Mouse (Mus musculus) CH12.LX (cell line): ENCODE data around the gene Cux1. TPM values are rescaled to one million over a fixed set of nuclear protein-coding genes. Genes with fewer than 3 reads are reported as not detected.
A peak's percentile ranks its signal among the peaks of the same experiment; 100 is the strongest.

Source experiments
- DNase-seq: peaks from one replicate; pipeline ENCODE4 v3.0.0-alpha.2; 2013; ENCODE audit errors: extremely low read depth
- H3K27ac ChIP-seq: 2 replicates; pipeline ENCODE4 v1.5.1; 2012; ENCODE audit warnings: low read depth, mild to moderate bottlenecking, control low read depth, moderate library complexity; ENCODE audit not compliant: insufficient read depth
- H3K27me3 ChIP-seq: replicated peaks from 2 replicates; pipeline ENCODE3; 2012; ENCODE audit warnings: inconsistent platforms
- H3K36me3 ChIP-seq, 2 experiments: replicated peaks in 1 of 2; 2 replicates each; pipeline versions ENCODE3 to v1.6.1; 2012; ENCODE audit warnings: inconsistent platforms in 1 of 2, low read length in 1 of 2, mild to moderate bottlenecking in 1 of 2, mixed read lengths in 1 of 2, moderate library complexity in 1 of 2; ENCODE audit not compliant: control insufficient read depth in 1 of 2, insufficient read depth in 1 of 2
- H3K4me1 ChIP-seq, 2 experiments: 2 replicates each; pipeline ENCODE4 v1.6.1; 2012; ENCODE audit warnings: inconsistent platforms in 1 of 2, moderate library complexity in 1 of 2; ENCODE audit not compliant: insufficient read depth in 2 of 2, control insufficient read depth in 1 of 2
- H3K4me2 ChIP-seq: 2 replicates; pipeline ENCODE4 v1.6.1; 2012; ENCODE audit warnings: low read depth, mild to moderate bottlenecking, control low read depth; ENCODE audit not compliant: poor library complexity, insufficient read depth, severe bottlenecking
- H3K4me3 ChIP-seq, 3 experiments: fragments of 150-350 bp in 1 of 3; sonication (generic) in 1 of 3; replicated peaks in 1 of 3; 2 replicates each; pipeline versions ENCODE3 to v1.5.1; 2011 to 2012; ENCODE audit warnings: low read depth in 2 of 3, low read length in 2 of 3, mild to moderate bottlenecking in 2 of 3, moderate library complexity in 2 of 3, control low read depth in 1 of 3, improper control_type of control experiment in 1 of 3, inconsistent platforms in 1 of 3, mixed read lengths in 1 of 3; ENCODE audit not compliant: poor library complexity in 1 of 3
- H3K79me2 ChIP-seq: replicated peaks from 2 replicates; pipeline ENCODE4 v1.6.1; 2012; ENCODE audit warnings: mild to moderate bottlenecking, moderate library complexity; ENCODE audit not compliant: control insufficient read depth, poor library complexity, insufficient read depth, severe bottlenecking; ENCODE audit errors: extremely low read depth
- H3K9ac ChIP-seq: 2 replicates; pipeline ENCODE4 v1.6.1; 2012; ENCODE audit warnings: low read depth, mild to moderate bottlenecking, control low read depth, moderate library complexity; ENCODE audit not compliant: insufficient read depth
- H3K9me3 ChIP-seq: replicated peaks from 2 replicates; pipeline ENCODE3; 2012; ENCODE audit warnings: low read length, inconsistent platforms, mixed read lengths
- CHD1 ChIP-seq: IDR thresholded peaks from 2 replicates; pipeline ENCODE4 v1.6.1; 2012; ENCODE audit warnings: low read depth, low read length, improper control_type of control experiment, inconsistent platforms
- CHD2 ChIP-seq: IDR thresholded peaks from 2 replicates; pipeline ENCODE4 v1.6.1; 2011; ENCODE audit warnings: low read length, improper control_type of control experiment
- CTCF ChIP-seq, 2 experiments: IDR thresholded peaks in 1 of 2; conservative IDR thresholded peaks in 1 of 2; 2 replicates each; pipeline ENCODE4 v1.5.1; 2011 to 2012; ENCODE audit warnings: low read depth in 2 of 2, low read length in 2 of 2, improper control_type of control experiment in 1 of 2, inconsistent platforms in 1 of 2, mild to moderate bottlenecking in 1 of 2, moderate library complexity in 1 of 2
- EP300 ChIP-seq: IDR thresholded peaks from 2 replicates; pipeline ENCODE4 v1.6.1; 2011; ENCODE audit warnings: low read length, improper control_type of control experiment
- GABPA ChIP-seq: IDR thresholded peaks from 2 replicates; pipeline ENCODE4 v1.6.1; 2012; ENCODE audit warnings: low read depth, low read length, improper control_type of control experiment, inconsistent platforms; ENCODE audit not compliant: insufficient replicate concordance
- JUND ChIP-seq: conservative IDR thresholded peaks from 2 replicates; pipeline ENCODE4 v1.6.1; 2011; ENCODE audit warnings: low read depth, low read length, improper control_type of control experiment
- MAZ ChIP-seq: IDR thresholded peaks from 2 replicates; pipeline ENCODE4 v1.6.1; 2012; ENCODE audit warnings: low read depth, mild to moderate bottlenecking, inconsistent platforms, low read length, improper control_type of control experiment, moderate library complexity
- MXI1 ChIP-seq: IDR thresholded peaks from 2 replicates; pipeline ENCODE4 v1.6.1; 2011; ENCODE audit warnings: mild to moderate bottlenecking, low read depth, low read length, improper control_type of control experiment
- MYC ChIP-seq: IDR thresholded peaks from 2 replicates; pipeline ENCODE4 v1.6.1; 2011; ENCODE audit warnings: low read depth, mild to moderate bottlenecking, improper control_type of control experiment, low read length
- NRF1 ChIP-seq: IDR thresholded peaks from 2 replicates; pipeline ENCODE4 v1.6.1; 2014; ENCODE audit warnings: low read depth, mild to moderate bottlenecking, inconsistent platforms, low read length, improper control_type of control experiment, moderate library complexity
- PAX5 ChIP-seq: IDR thresholded peaks from 2 replicates; pipeline ENCODE4 v1.6.1; 2012; ENCODE audit warnings: low read length, inconsistent platforms, mixed read lengths
- POLR2A ChIP-seq: IDR thresholded peaks from 2 replicates; pipeline ENCODE4 v1.6.1; 2011; ENCODE audit warnings: low read depth, mild to moderate bottlenecking, improper control_type of control experiment, low read length
- RAD21 ChIP-seq: IDR thresholded peaks from 2 replicates; pipeline ENCODE4 v1.6.1; 2011; ENCODE audit warnings: low read depth, mild to moderate bottlenecking, low read length, improper control_type of control experiment, moderate library complexity
- RCOR1 ChIP-seq: conservative IDR thresholded peaks from 2 replicates; pipeline ENCODE4 v1.6.1; 2012; ENCODE audit warnings: low read depth, mild to moderate bottlenecking, inconsistent platforms, low read length, improper control_type of control experiment
- SMC3 ChIP-seq: IDR thresholded peaks from 2 replicates; pipeline ENCODE4 v1.6.1; 2011; ENCODE audit warnings: low read depth, low read length, improper control_type of control experiment
- USF2 ChIP-seq: conservative IDR thresholded peaks from 2 replicates; pipeline ENCODE4 v1.6.1; 2011; ENCODE audit warnings: low read depth, low read length, improper control_type of control experiment
- ZC3H11A ChIP-seq: IDR thresholded peaks from 2 replicates; pipeline ENCODE4 v1.6.1; 2012; ENCODE audit warnings: low read depth, mild to moderate bottlenecking, inconsistent platforms, low read length, improper control_type of control experiment
- ZMIZ1 ChIP-seq: IDR thresholded peaks from 2 replicates; pipeline ENCODE4 v1.6.1; 2012; ENCODE audit warnings: low read depth, mild to moderate bottlenecking, inconsistent platforms, low read length, improper control_type of control experiment
- dilution Hi-C: fragments of 300-500 bp; cut with MboI; formaldehyde crosslinking; loops from 2 replicates; pipeline ENCODE4 v1.14.3; 2020; ENCODE audit warnings: low sequenced_read_pairs; ENCODE audit not compliant: extremely low pct_unique_long_range_greater_than_20kb, extremely low pct_ligation_motif_present
- in situ Hi-C: fragments of 300-500 bp; cut with MboI; formaldehyde crosslinking; loops from 3 replicates; pipeline ENCODE4 v1.14.3; 2019; ENCODE audit warnings: low sequenced_read_pairs, low pct_ligation_motif_present, low pct_unique_long_range_greater_than_20kb, mixed read lengths
- polyA plus RNA-seq: library from polyadenylated mRNA; unstranded; fragments of >175 nt; gene quantifications from 2 replicates; pipeline ENCODE4 v1.2.1, GENCODE M21; 2012; ENCODE audit warnings: low read depth; ENCODE audit not compliant: insufficient read length
- total RNA-seq, 2 experiments: library from RNA; depleted of rRNA; stranded (reverse); fragments of 300-350 nt in 1 of 2; fragments of >200 nt in 1 of 2; gene quantifications; 2 replicates each; pipeline ENCODE4 v1.2.3; 2012 to 2014

Gene Cux1
- total and polyA plus RNA-seq, 3 experiments: 12.4 to 21.9 (median 19.6) TPM

DNA sequence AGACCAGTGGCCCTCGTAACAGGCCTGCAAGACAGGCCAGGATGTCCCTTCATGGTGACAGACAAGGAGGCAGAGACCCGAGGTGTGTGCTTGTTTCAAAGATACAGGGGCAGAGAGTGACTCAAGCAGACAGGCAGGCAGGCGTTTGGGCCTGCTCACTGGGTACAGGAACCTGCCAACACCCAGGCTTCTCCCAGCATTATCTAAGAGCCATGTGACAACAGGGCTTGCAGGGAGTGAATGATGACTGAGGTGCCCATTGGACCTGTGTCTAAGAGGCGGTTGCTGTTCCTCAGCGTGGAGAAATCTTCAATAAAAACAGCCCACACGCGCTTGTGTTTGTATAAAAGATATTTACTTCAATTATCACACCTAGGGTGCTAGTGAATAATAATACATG is 301.2 kb downstream of the Cux1 start:
- H3K9me3 ChIP-seq: no peaks in the 10 kb centered on the region
- H3K4me1 ChIP-seq: peaks cover 10 to 16% of the 10 kb centered on the region in 2 experiments
- no peaks in the 10 kb centered on the region for H3K27me3 ChIP-seq
- H3K79me2 ChIP-seq: no peaks in the 10 kb centered on the region
- in situ Hi-C loops: loop anchor here (25.0 kb wide), 1 partner anchor 396 kb away; no protein-coding TSS in a partner anchor
- no peak overlapping the region for H3K9ac ChIP-seq
- H3K4me2 ChIP-seq: no peak overlapping the region
- no peaks in the 10 kb centered on the region for H3K36me3 ChIP-seq
- no peak overlapping the region for H3K27ac ChIP-seq
- no peak for DNase-seq
- dilution Hi-C loops: no loop called here
- H3K4me3 ChIP-seq: no peak overlapping the region
- TF ChIP-seq ZMIZ1 (no peak), CHD2 (no peak), PAX5 (no peak), MYC (no peak), RCOR1 (no peak), CTCF (conservative IDR thresholded peaks at IDR 0.05 in 1 of 2, IDR thresholded peaks at IDR 0.05 in 1 of 2; ENCODE audit: low read depth in 2 of 2, low read length in 2 of 2) (no peak), JUND (no peak), ZC3H11A (no peak)

DNA sequence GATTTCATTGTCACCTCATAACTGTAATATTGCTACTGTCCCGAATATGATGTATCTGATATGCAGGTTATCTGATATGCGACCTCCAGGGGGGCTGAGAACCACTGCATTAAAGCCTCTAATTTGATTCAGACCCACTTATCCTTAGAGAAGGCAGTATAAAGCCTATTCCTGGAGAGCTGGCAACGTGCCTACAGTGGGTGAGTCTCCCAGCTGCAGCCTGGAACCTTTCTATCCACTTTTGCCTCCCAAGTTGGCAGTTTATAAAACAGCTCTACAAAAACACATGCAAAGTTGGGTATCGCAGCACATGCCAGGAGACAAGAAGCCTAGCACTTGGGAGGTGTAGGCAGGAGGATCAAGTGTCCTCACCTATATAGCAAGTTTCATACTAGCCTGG is 303.9 kb downstream of the Cux1 start:
- in situ Hi-C loops (loop anchor here (25.0 kb wide), 1 partner anchor 399 kb away; no protein-coding TSS in a partner anchor), dilution Hi-C loops (no loop called here)
- Histone ChIP-seq H3K9ac (no peak overlapping the region), H3K79me2 (no peaks in the 10 kb centered on the region), H3K36me3 (no peaks in the 10 kb centered on the region), H3K4me3 (no peak overlapping the region), H3K9me3 (no peaks in the 10 kb centered on the region), H3K27ac (no peak overlapping the region), H3K4me2 (no peak overlapping the region), H3K4me1 (peaks cover 19 to 20% of the 10 kb centered on the region in 2 experiments), H3K27me3 (no peaks in the 10 kb centered on the region)
- DNase-seq: no peak
- TF ChIP-seq PAX5 (no peak), NRF1 (no peak), POLR2A (no peak), EP300 (no peak), MAZ (no peak), MXI1 (no peak)

DNA sequence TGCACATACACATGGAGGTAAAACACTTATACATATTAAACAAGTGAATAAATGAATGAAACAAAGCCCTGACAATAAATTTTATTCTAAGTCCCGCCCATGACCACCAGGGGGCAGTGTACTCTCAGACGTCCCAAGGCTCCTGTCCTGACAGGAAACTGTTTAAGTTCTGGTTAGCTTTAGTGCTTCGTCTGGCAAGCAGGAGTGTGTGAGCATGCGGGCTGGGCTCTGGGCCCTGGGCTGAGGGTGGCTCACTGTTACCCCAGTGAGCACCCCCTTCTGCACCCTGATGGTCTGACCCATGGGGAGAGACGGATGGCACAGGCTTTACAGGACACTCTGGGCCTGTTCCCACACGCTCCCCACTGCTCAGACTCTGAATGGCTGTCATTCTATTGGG is 308.4 kb downstream of the Cux1 start:
- no peak overlapping the region for H3K4me2 ChIP-seq
- DNase-seq: peak; percentile 57
- in situ Hi-C loops (loop anchor here (25.0 kb wide), 1 partner anchor 403 kb away; no protein-coding TSS in a partner anchor), dilution Hi-C loops (no loop called here)
- TF ChIP-seq GABPA (no peak), ZMIZ1 (no peak), RAD21 (peak; percentile 77), SMC3 (peak; percentile 77), PAX5 (no peak), RCOR1 (no peak), MAZ (no peak), CHD1 (no peak), USF2 (no peak), NRF1 (peak; percentile 50; the same call in 1 of the 2 replicates), ZC3H11A (0 out of 2 replicates have a peak, but pooled peaks have one; percentile 32), CTCF (conservative IDR thresholded peaks at IDR 0.05 in 1 of 2, IDR thresholded peaks at IDR 0.05 in 1 of 2; ENCODE audit: low read depth in 2 of 2, low read length in 2 of 2) (peak; percentile 80 to 83)
- no peak overlapping the region for H3K9ac ChIP-seq
- H3K36me3 ChIP-seq: peaks cover 0 to 13% of the 10 kb centered on the region in 2 experiments
- no peaks in the 10 kb centered on the region for H3K79me2 ChIP-seq
- no peak overlapping the region for H3K4me3 ChIP-seq
- H3K4me1 ChIP-seq: peaks cover 20 to 29% of the 10 kb centered on the region in 2 experiments
- H3K9me3 ChIP-seq: no peaks in the 10 kb centered on the region
- H3K27me3 ChIP-seq: no peaks in the 10 kb centered on the region
- no peak overlapping the region for H3K27ac ChIP-seq
